Mouse (Mus musculus): ENCODE data around the gene Methig1. TPM values are rescaled to one million over a fixed set of nuclear protein-coding genes. Genes with fewer than 3 reads are reported as not detected.

Methig1 gene
- total RNA-seq, 1 experiment, result 0.54 TPM

GRCm38 (mm10) chr15:100379658-100380057 lies 26.7 kb downstream of the Methig1 start:
- Histone ChIP-seq H3K27ac (ENCODE audit: insufficient read depth, low read depth, low read length, poor library complexity, severe bottlenecking) (no peak overlapping the region), H3K9ac (ENCODE audit: insufficient read depth, low read depth, low read length, poor library complexity, severe bottlenecking) (no peak overlapping the region), H3K36me3 (ENCODE audit: control insufficient read depth, insufficient read depth, low read length, poor library complexity, severe bottlenecking) (no peaks in the 10 kb centered on the region), H3K4me3 (ENCODE audit: insufficient read depth in 1 of 2, low read depth in 1 of 2, low read length in 2 of 2, poor library complexity in 1 of 2, severe bottlenecking in 1 of 2) (no peak overlapping the region), H3K9me3 (ENCODE audit: control insufficient read depth, insufficient read depth, low read depth, low read length) (no peaks in the 10 kb centered on the region), H3K4me1 (ENCODE audit: control insufficient read depth in 2 of 2, insufficient read depth in 2 of 2, low read length in 2 of 2, poor library complexity in 1 of 2) (no peaks in the 10 kb centered on the region)
- in situ Hi-C loops (cut with MboI; ENCODE audit: low sequenced_read_pairs in 2 of 2, unreplicated experiment in 2 of 2), result no loop called here
- no peak for DNase-seq (ENCODE audit: low read depth, low spot score)
- TF ChIP-seq CHD2 (IDR thresholded peaks at IDR 0.05; ENCODE audit: low read depth, low read length), result no peak
- TF ChIP-seq HCFC1 (IDR thresholded peaks at IDR 0.05; ENCODE audit: borderline replicate concordance, insufficient read depth, low read length), result no peak
- TF ChIP-seq ZNF384 (IDR thresholded peaks at IDR 0.05; ENCODE audit: low read depth, low read length), result no peak
- TF ChIP-seq ZC3H11A (IDR thresholded peaks at IDR 0.05; ENCODE audit: borderline replicate concordance, low read depth, low read length), result no peak
- TF ChIP-seq MAFK (IDR thresholded peaks at IDR 0.05; ENCODE audit: insufficient read depth, low read depth, low read length), result no peak

DNA sequence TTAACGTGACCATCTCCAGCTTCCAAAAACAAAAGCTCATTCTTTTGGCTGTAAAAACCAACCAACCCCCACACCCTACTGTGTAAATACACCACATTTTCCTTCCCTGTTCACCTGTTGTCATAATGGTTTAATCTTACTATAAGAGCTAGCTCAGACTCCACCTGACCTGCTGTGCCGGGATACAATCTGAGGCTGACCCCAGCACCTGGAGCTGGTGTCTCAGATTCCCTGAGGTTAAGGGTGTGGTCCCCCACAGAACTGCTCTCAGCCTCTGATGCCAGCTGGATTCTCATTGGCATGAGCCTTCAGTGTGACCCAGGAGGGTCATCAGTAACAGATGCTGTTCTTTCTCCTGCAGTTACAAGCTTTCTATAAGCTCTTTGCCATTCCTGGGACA lies 27.2 kb downstream of the Methig1 start:
- Histone ChIP-seq H3K27ac (ENCODE audit: insufficient read depth, low read depth, low read length, poor library complexity, severe bottlenecking) (no peak overlapping the region), H3K4me3 (ENCODE audit: insufficient read depth in 1 of 2, low read depth in 1 of 2, low read length in 2 of 2, poor library complexity in 1 of 2, severe bottlenecking in 1 of 2) (no peak overlapping the region), H3K9me3 (ENCODE audit: control insufficient read depth, insufficient read depth, low read depth, low read length) (no peaks in the 10 kb centered on the region), H3K4me1 (ENCODE audit: control insufficient read depth in 2 of 2, insufficient read depth in 2 of 2, low read length in 2 of 2, poor library complexity in 1 of 2) (no peaks in the 10 kb centered on the region), H3K9ac (ENCODE audit: insufficient read depth, low read depth, low read length, poor library complexity, severe bottlenecking) (no peak overlapping the region), H3K36me3 (ENCODE audit: control insufficient read depth, insufficient read depth, low read length, poor library complexity, severe bottlenecking) (no peaks in the 10 kb centered on the region)
- no peak for DNase-seq (ENCODE audit: low read depth, low spot score)
- no peak for TF ChIP-seq MAFK (IDR thresholded peaks at IDR 0.05; ENCODE audit: insufficient read depth, low read depth, low read length)
- no peak for TF ChIP-seq HCFC1 (IDR thresholded peaks at IDR 0.05; ENCODE audit: borderline replicate concordance, insufficient read depth, low read length)
- TF ChIP-seq CHD2 (IDR thresholded peaks at IDR 0.05; ENCODE audit: low read depth, low read length), result no peak
- no peak for TF ChIP-seq ZC3H11A (IDR thresholded peaks at IDR 0.05; ENCODE audit: borderline replicate concordance, low read depth, low read length)
- TF ChIP-seq ZNF384 (IDR thresholded peaks at IDR 0.05; ENCODE audit: low read depth, low read length), result no peak
- in situ Hi-C loops (cut with MboI; ENCODE audit: low sequenced_read_pairs in 2 of 2, unreplicated experiment in 2 of 2), result no loop called here

DNA sequence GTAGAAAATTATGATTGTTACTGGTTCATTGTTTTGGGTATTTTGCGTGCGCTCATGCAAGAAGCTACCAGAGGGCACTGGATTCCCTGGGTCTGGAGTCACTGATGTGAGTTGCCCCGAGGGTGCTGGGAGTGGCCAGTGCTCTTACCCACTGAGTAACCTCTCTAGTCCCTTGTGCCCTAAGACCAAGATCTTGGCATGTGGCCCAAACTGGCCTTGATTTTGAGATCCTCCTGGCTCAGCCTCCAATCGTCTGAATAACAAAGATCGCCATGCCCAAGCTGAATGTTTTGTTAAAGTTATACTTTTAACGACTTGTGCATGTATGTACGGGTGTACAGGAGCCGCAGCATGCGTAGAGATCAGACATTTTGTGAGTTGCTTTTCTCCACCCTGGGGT lies 32.8 kb downstream of the Methig1 start:
- no peak overlapping the region for H3K27ac ChIP-seq (ENCODE audit: insufficient read depth, low read depth, low read length, poor library complexity, severe bottlenecking)
- H3K9me3 ChIP-seq (ENCODE audit: control insufficient read depth, insufficient read depth, low read depth, low read length), result no peaks in the 10 kb centered on the region
- in situ Hi-C loops (cut with MboI; ENCODE audit: low sequenced_read_pairs in 2 of 2, unreplicated experiment in 2 of 2), result no loop called here
- TF ChIP-seq MAFK (IDR thresholded peaks at IDR 0.05; ENCODE audit: insufficient read depth, low read depth, low read length) (no peak), HCFC1 (IDR thresholded peaks at IDR 0.05; ENCODE audit: borderline replicate concordance, insufficient read depth, low read length) (no peak), CHD2 (IDR thresholded peaks at IDR 0.05; ENCODE audit: low read depth, low read length) (no peak), ZNF384 (IDR thresholded peaks at IDR 0.05; ENCODE audit: low read depth, low read length) (no peak), ZC3H11A (IDR thresholded peaks at IDR 0.05; ENCODE audit: borderline replicate concordance, low read depth, low read length) (no peak)
- H3K4me1 ChIP-seq (ENCODE audit: control insufficient read depth in 2 of 2, insufficient read depth in 2 of 2, low read length in 2 of 2, poor library complexity in 1 of 2), result no peaks in the 10 kb centered on the region
- no peak overlapping the region for H3K4me3 ChIP-seq (ENCODE audit: insufficient read depth in 1 of 2, low read depth in 1 of 2, low read length in 2 of 2, poor library complexity in 1 of 2, severe bottlenecking in 1 of 2)
- 0 out of 2 replicates have a peak, but pooled peaks cover 2% of the 10 kb centered on the region for H3K36me3 ChIP-seq (ENCODE audit: control insufficient read depth, insufficient read depth, low read length, poor library complexity, severe bottlenecking)
- no peak overlapping the region for H3K9ac ChIP-seq (ENCODE audit: insufficient read depth, low read depth, low read length, poor library complexity, severe bottlenecking)
- DNase-seq (ENCODE audit: low read depth, low spot score), result no peak

- in situ Hi-C loops (cut with MboI; ENCODE audit: low sequenced_read_pairs in 2 of 2, unreplicated experiment in 2 of 2), result no loop called here
- H3K27ac ChIP-seq (ENCODE audit: insufficient read depth, low read depth, low read length, poor library complexity, severe bottlenecking), result no peak overlapping the region
- peaks cover under 1 to 2% of the 10 kb centered on the region in 2 experiments; a peak in 1 of 4 replicates for H3K4me1 ChIP-seq (ENCODE audit: control insufficient read depth in 2 of 2, insufficient read depth in 2 of 2, low read length in 2 of 2, poor library complexity in 1 of 2)
- TF ChIP-seq ZNF384 (IDR thresholded peaks at IDR 0.05; ENCODE audit: low read depth, low read length) (no peak), CHD2 (IDR thresholded peaks at IDR 0.05; ENCODE audit: low read depth, low read length) (no peak), MAFK (IDR thresholded peaks at IDR 0.05; ENCODE audit: insufficient read depth, low read depth, low read length) (no peak), ZC3H11A (IDR thresholded peaks at IDR 0.05; ENCODE audit: borderline replicate concordance, low read depth, low read length) (no peak), HCFC1 (IDR thresholded peaks at IDR 0.05; ENCODE audit: borderline replicate concordance, insufficient read depth, low read length) (no peak)
- no peak for DNase-seq (ENCODE audit: low read depth, low spot score)
- 0 out of 2 replicates have a peak, but pooled peaks cover 2% of the 10 kb centered on the region for H3K36me3 ChIP-seq (ENCODE audit: control insufficient read depth, insufficient read depth, low read length, poor library complexity, severe bottlenecking)
- H3K9ac ChIP-seq (ENCODE audit: insufficient read depth, low read depth, low read length, poor library complexity, severe bottlenecking), result no peak overlapping the region
- H3K9me3 ChIP-seq (ENCODE audit: control insufficient read depth, insufficient read depth, low read depth, low read length), result no peaks in the 10 kb centered on the region
- H3K4me3 ChIP-seq (ENCODE audit: insufficient read depth in 1 of 2, low read depth in 1 of 2, low read length in 2 of 2, poor library complexity in 1 of 2, severe bottlenecking in 1 of 2), result no peak overlapping the region
These were observed 34.7 kb downstream of the Methig1 start for GRCm38 (mm10) chr15:100387544-100388223.

All from ES-E14 (cell line).